Mouse (Mus musculus) myocyte (in vitro differentiated cells): ENCODE measurements around the gene Traip. TPM values are rescaled to one million over a fixed set of nuclear protein-coding genes. Genes with fewer than 3 reads are reported as not detected.

Source experiments
- H3K27me3 ChIP-seq: one replicate; pipeline ENCODE4 v1.6.1; 2011; ENCODE audit not compliant: control insufficient read depth, insufficient read depth, insufficient read length
- H3K36me3 ChIP-seq: one replicate; pipeline ENCODE4 v1.6.1; 2011; ENCODE audit not compliant: control insufficient read depth, insufficient read depth
- H3K4me2 ChIP-seq: one replicate; pipeline ENCODE4 v1.6.1; 2011; ENCODE audit warnings: low read depth, control low read depth
- H3K4me3 ChIP-seq: one replicate; pipeline ENCODE4 v1.5.1; 2011; ENCODE audit warnings: mild to moderate bottlenecking, control low read depth, moderate library complexity
- H3K79me2 ChIP-seq: one replicate; pipeline ENCODE4 v1.6.1; 2011; ENCODE audit not compliant: control insufficient read depth, insufficient read depth
- H3ac ChIP-seq: one replicate; pipeline ENCODE4 v1.6.1; 2011; ENCODE audit not compliant: control insufficient read depth, insufficient read length
- CEBPB ChIP-seq: IDR thresholded peaks from 2 replicates; pipeline ENCODE4 v1.6.1; 2011; ENCODE audit warnings: mild to moderate bottlenecking, moderate library complexity; ENCODE audit not compliant: poor library complexity, insufficient read depth, severe bottlenecking
- E2F4 ChIP-seq: IDR thresholded peaks from one replicate; pipeline ENCODE4 v1.6.1; 2011; ENCODE audit warnings: mild to moderate bottlenecking, control low read depth, moderate library complexity; ENCODE audit not compliant: insufficient read depth
- MAX ChIP-seq: IDR thresholded peaks from one replicate; pipeline ENCODE4 v1.6.1; 2011; ENCODE audit warnings: low read depth, mild to moderate bottlenecking, control low read depth
- MYOD1 ChIP-seq, 3 experiments: IDR thresholded peaks; one replicate each; pipeline ENCODE4 v1.6.1; 2011; ENCODE audit warnings: control low read depth in 2 of 3, low read depth in 2 of 3, mild to moderate bottlenecking in 2 of 3, moderate library complexity in 1 of 3; ENCODE audit not compliant: insufficient read length in 2 of 3, control insufficient read depth in 1 of 3
- MYOG ChIP-seq, 3 experiments: IDR thresholded peaks; one replicate each; pipeline ENCODE4 v1.6.1; 2011; ENCODE audit warnings: control low read depth in 2 of 3, low read depth in 2 of 3, mild to moderate bottlenecking in 2 of 3; ENCODE audit not compliant: insufficient read length in 2 of 3, control insufficient read depth in 1 of 3, insufficient read depth in 1 of 3
- POLR2A ChIP-seq: IDR thresholded peaks from one replicate; pipeline ENCODE4 v1.6.1; 2011; ENCODE audit warnings: low read depth, mild to moderate bottlenecking, control low read depth, moderate library complexity; ENCODE audit not compliant: insufficient read length
- POLR2AphosphoS2 ChIP-seq: IDR thresholded peaks from one replicate; pipeline ENCODE4 v1.6.1; 2011; ENCODE audit warnings: low read depth, control low read depth; ENCODE audit not compliant: insufficient read length
- REST ChIP-seq: IDR thresholded peaks from one replicate; pipeline ENCODE4 v1.6.1; 2011; ENCODE audit warnings: mild to moderate bottlenecking, control low read depth, moderate library complexity; ENCODE audit not compliant: insufficient read depth, insufficient read length
- SRF ChIP-seq: IDR thresholded peaks from one replicate; pipeline ENCODE4 v1.6.1; 2011; ENCODE audit warnings: low read depth; ENCODE audit not compliant: control insufficient read depth, insufficient read length
- TCF12 ChIP-seq: IDR thresholded peaks from one replicate; pipeline ENCODE4 v1.6.1; 2011; ENCODE audit warnings: mild to moderate bottlenecking, control low read depth; ENCODE audit not compliant: poor library complexity, insufficient read depth, severe bottlenecking
- TCF3 ChIP-seq: IDR thresholded peaks from one replicate; pipeline ENCODE4 v1.6.1; 2011; ENCODE audit warnings: low read depth, control low read depth; ENCODE audit not compliant: insufficient read length
- USF1 ChIP-seq: IDR thresholded peaks from one replicate; pipeline ENCODE4 v1.6.1; 2011; ENCODE audit warnings: low read depth, mild to moderate bottlenecking, control low read depth, moderate library complexity
- polyA plus RNA-seq: library from polyadenylated mRNA; unstranded; fragments of >200 nt; fragmentation: generic; extraction: Trizol; gene quantifications from one replicate; pipeline ENCODE4 v1.2.1, GENCODE M21; 2012; ENCODE audit warnings: missing spikeins

The Traip gene
- polyA plus RNA-seq, 1 experiment: 4.7 TPM

DNA sequence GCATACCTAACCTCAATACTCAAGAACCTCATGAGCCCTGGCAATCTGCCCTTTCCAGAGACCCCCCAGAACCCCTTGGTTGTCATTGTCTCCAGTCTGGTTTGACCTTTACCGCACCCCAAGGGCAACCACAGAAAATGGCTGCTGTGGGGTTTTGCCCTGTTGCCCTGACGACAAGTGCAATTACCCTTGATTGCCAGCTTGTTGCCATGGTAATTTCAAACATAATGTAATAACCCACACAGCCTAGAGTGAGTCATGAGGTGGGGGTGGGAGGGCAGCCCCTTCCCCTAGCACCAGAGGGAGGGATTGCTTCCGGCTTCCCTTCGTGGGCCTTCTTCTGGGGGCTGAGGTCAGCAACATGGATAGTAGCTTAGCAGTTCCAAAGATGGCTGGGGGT is 17.7 kb upstream of the Traip start:
- TF ChIP-seq MYOD1 (IDR thresholded peaks at IDR 0.05; ENCODE audit: control insufficient read depth in 1 of 3, insufficient read length in 2 of 3, low read depth in 2 of 3) (no peak), SRF (no peak), MAX (no peak), POLR2A (no peak), TCF12 (no peak), MYOG (IDR thresholded peaks at IDR 0.05; ENCODE audit: control insufficient read depth in 1 of 3, insufficient read depth in 1 of 3, insufficient read length in 2 of 3, low read depth in 2 of 3) (no peak), TCF3 (no peak), USF1 (no peak)
- H3K79me2 ChIP-seq: no peaks in the 10 kb centered on the region
- no peak overlapping the region for H3ac ChIP-seq
- H3K4me3 ChIP-seq: no peak overlapping the region
- peaks cover 32% of the 10 kb centered on the region for H3K27me3 ChIP-seq
- no peak overlapping the region for H3K4me2 ChIP-seq
- no peaks in the 10 kb centered on the region for H3K36me3 ChIP-seq

- H3K4me3 ChIP-seq: no peak overlapping the region
- TF ChIP-seq MYOG (IDR thresholded peaks at IDR 0.05; ENCODE audit: control insufficient read depth in 1 of 3, insufficient read depth in 1 of 3, insufficient read length in 2 of 3, low read depth in 2 of 3): no peak
- H3K36me3 ChIP-seq: no peaks in the 10 kb centered on the region
- no peak overlapping the region for H3ac ChIP-seq
- no peak overlapping the region for H3K4me2 ChIP-seq
- H3K79me2 ChIP-seq: no peaks in the 10 kb centered on the region
- H3K27me3 ChIP-seq: peaks cover 42% of the 10 kb centered on the region
These were observed 15.8 kb upstream of the Traip start for GRCm38 (mm10) chr9:107934146-107934545.

DNA sequence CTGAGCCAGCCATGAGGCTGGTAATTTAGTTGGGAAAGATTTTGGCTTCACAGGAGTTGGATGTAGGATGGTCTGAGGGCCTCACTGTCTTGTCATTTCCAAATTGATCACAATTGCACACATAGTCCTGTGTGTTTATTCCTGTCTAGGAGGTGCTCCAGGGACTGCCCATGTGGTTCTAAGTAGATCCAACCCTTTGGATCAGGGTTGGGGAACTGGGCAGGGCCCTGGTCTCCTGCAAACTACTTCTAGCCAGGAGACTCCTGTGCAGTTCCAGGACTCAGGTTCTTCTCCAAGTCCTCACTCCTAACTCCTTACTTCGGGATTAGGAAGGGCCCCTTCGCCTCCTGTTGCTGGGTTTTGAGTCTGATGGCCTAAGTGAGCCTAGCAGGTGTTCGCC is 14.6 kb upstream of the Traip start, which contains the start of gene Camkv:
Camkv (plus strand) TSS at position 301 of the 400 bp plus-strand sequence.
- Histone ChIP-seq H3K36me3 (no peaks in the 10 kb centered on the region), H3K4me3 (no peak within 1 kb of the TSS), H3K27me3 (peaks cover 38% of the 10 kb centered on the region), H3K79me2 (no peaks in the 10 kb centered on the region), H3K4me2 (peak within 1 kb of the TSS; percentile 50), H3ac (no peak within 1 kb of the TSS)
- TF ChIP-seq CEBPB (no peak), POLR2AphosphoS2 (no peak), USF1 (no peak), MAX (no peak), MYOG (IDR thresholded peaks at IDR 0.05; ENCODE audit: control insufficient read depth in 1 of 3, insufficient read depth in 1 of 3, insufficient read length in 2 of 3, low read depth in 2 of 3) (no peak), REST (no peak), POLR2A (no peak), TCF3 (no peak), MYOD1 (IDR thresholded peaks at IDR 0.05; ENCODE audit: control insufficient read depth in 1 of 3, insufficient read length in 2 of 3, low read depth in 2 of 3) (no peak), E2F4 (no peak), TCF12 (no peak), SRF (no peak)

GRCm38 (mm10) chr9:107935790-107936214 is 14.1 kb upstream of the Traip start:
- Histone ChIP-seq H3K79me2 (no peaks in the 10 kb centered on the region), H3ac (no peak overlapping the region), H3K4me2 (peak overlapping the region; percentile 50), H3K27me3 (peaks cover 38% of the 10 kb centered on the region), H3K4me3 (no peak overlapping the region), H3K36me3 (no peaks in the 10 kb centered on the region)
- TF ChIP-seq MYOD1 (IDR thresholded peaks at IDR 0.05; ENCODE audit: control insufficient read depth in 1 of 3, insufficient read length in 2 of 3, low read depth in 2 of 3) (peak in 1 of 3 experiments; percentile 10), MAX (no peak)

DNA sequence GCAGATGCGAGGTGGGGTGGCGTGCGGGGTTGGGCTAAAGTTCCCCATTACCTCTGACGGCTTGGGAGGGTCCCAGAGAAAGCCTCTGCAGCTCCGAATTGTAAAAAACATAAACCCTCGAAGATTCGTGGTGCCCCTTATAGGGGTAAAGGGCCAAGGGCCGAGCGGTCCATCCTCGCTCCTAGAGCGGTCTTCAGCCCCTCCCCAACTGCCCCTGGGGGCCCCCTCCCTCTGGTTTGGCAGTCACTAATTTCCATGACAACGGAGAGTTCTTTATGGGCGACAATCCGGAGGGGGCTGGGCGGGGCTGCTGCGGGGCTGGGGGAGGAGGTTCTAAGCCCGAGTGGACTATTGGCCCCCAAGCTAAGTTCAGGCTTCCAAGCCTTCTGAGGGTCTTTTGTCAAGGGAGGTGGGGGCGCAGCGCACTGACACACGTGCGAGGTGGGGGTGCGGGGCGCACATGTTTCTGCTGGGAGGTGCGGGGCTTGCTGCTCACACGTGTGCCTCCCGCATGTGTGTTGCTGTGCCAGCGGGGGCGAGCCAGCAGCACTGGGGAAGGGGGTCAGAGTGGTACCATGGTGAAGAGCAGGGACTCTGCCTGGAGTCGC is 13.6 kb upstream of the Traip start:
- Histone ChIP-seq H3ac (no peak overlapping the region), H3K4me2 (peak overlapping the region; percentile 50), H3K79me2 (no peaks in the 10 kb centered on the region), H3K36me3 (no peaks in the 10 kb centered on the region), H3K27me3 (peaks cover 38% of the 10 kb centered on the region), H3K4me3 (no peak overlapping the region)
- TF ChIP-seq CEBPB (no peak), E2F4 (no peak), SRF (no peak), USF1 (no peak), MYOD1 (IDR thresholded peaks at IDR 0.05; ENCODE audit: control insufficient read depth in 1 of 3, insufficient read length in 2 of 3, low read depth in 2 of 3) (no peak), POLR2A (no peak), REST (no peak), POLR2AphosphoS2 (no peak), MAX (no peak), TCF12 (no peak), TCF3 (no peak), MYOG (IDR thresholded peaks at IDR 0.05; ENCODE audit: control insufficient read depth in 1 of 3, insufficient read depth in 1 of 3, insufficient read length in 2 of 3, low read depth in 2 of 3) (no peak)
